Mouse (Mus musculus) gastrocnemius, postnatal 25 days (tissue): ENCODE results near the gene Plxna4. TPM values are rescaled to one million over a fixed set of nuclear protein-coding genes. Genes with fewer than 3 reads are reported as not detected.

Experiments
- DNase-seq: peaks from one replicate; pipeline ENCODE4 v3.0.0; 2022
- total RNA-seq, 2 experiments: library from RNA; stranded (reverse); gene quantifications; 1 replicate in 1 of 2; 2 replicates in 1 of 2; pipeline ENCODE4 v1.2.3; 2021

Plxna4 gene
- total RNA-seq, 2 experiments from 2014 or later, result 3.0 to 4.6 TPM

DNA sequence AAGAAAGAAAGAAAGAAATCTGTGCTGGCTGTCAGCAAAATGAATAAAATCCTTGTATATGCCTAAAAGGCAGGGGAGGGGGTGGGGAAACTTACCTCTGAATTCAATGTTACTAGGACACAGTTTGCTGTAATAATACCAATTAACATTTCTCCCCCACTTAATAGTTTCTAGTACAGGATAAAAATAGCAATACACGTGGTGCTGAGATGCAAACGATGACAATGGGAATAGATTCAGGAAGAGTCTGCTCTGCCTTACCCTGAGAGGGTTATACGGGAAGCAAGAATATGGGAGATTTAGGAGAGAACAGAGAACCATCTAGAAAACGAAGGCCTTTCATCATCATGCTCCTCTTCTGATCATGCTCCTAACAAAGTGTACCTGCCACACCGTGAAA is 115.9 kb downstream of the Plxna4 start:
- DNase-seq, result no peak

DNA sequence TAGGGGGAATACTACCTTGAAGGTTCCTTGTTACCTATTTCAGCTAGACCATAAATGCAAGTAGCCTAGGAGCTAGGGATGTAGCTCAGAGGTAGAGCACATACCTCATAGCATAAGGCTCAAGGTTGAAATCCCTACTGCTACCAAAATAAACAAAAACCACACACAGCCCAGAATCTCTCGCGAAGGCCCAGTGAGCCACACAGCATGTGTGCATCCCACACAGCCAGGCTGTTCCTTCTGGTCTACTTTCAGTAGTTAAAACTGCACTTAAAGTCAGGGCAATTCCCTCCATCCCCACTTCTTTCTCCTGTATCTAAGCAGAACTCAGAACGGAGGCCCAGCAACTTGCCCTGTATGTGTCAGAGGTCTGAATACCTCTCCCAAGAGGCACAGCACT is 116.4 kb downstream of the Plxna4 start:
- DNase-seq, result no peak

- DNase-seq, result no peak
These were observed 118.8 kb downstream of the Plxna4 start for GRCm38 (mm10) chr6:32469196-32469595.

GRCm38 (mm10) chr6:32465129-32465528 is 122.9 kb downstream of the Plxna4 start:
- no peak for DNase-seq

- no peak for DNase-seq
These were observed 123.4 kb downstream of the Plxna4 start for GRCm38 (mm10) chr6:32464637-32465036.

DNA sequence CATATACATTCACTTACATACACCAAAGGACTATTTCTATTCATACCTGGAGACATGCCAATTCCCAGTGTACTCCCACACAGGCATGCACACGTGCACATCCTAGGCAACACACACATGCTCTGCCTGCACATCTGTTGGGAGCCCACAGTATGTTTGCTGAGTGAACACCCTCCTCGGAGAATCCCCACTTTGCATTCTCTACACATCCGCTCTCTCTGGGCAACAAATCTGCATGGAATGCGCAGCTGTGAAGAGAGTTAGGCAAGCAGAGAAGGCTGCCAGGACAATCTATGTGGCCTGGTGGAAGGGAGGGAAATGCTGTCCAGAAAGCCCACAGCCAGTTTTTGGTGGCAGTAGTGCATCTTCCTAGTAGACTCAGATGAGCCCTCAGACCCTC is 123.9 kb downstream of the Plxna4 start:
- peak; percentile 26 for DNase-seq

DNA sequence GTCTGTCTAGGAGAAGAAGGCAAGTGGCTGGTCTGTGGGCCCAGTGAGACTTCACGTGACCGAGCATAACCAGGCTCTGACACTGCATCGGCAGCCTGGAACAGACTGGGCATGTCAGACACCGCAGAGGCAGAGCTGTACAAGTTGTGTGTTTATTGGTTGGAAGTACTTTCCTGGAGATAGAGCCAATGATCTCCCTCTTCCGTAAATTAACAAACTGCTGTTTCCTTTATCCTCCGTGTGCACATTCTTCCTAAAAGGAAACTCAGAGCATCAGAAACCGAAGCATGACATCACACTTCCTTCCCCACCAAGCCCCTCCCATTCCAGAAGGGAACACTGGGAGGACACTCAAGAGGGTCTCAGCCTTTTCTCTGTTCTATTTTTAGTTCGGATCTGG is 127.6 kb downstream of the Plxna4 start:
- peak; percentile 28 for DNase-seq

- no peak for DNase-seq
These were observed 131.4 kb downstream of the Plxna4 start for GRCm38 (mm10) chr6:32456641-32457040.

- no peak for DNase-seq
These were observed 136.1 kb downstream of the Plxna4 start for GRCm38 (mm10) chr6:32451851-32452250.

- no peak for DNase-seq
These were observed 138.6 kb downstream of the Plxna4 start for GRCm38 (mm10) chr6:32449237-32449963.

- no peak for DNase-seq
These were observed 139.2 kb downstream of the Plxna4 start for GRCm38 (mm10) chr6:32448787-32449186.

- DNase-seq, result no peak
These were observed 141.7 kb downstream of the Plxna4 start for GRCm38 (mm10) chr6:32446276-32446675.

GRCm38 (mm10) chr6:32445246-32445645 is 142.7 kb downstream of the Plxna4 start:
- no peak for DNase-seq

DNA sequence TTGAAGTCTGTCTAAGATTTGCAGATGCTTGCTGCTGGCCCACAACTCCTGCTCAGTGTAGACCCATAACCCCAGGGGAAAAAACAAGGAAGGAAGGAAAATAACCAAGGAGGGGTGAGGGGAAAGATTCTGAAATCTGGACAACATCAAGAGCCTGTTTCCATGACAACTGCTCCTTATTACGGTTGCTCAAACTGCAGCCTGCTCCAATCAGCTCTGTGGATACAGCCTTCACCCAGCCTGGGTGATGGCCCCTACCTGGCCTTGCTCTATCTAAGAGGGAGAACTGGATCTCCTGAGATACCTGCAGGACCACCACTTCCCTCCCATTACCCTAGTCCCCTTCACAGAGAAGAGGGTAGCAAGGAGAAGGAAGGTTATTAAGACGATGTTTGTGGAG is 143.6 kb downstream of the Plxna4 start:
- DNase-seq, result no peak

GRCm38 (mm10) chr6:32443679-32444078 is 144.3 kb downstream of the Plxna4 start:
- no peak for DNase-seq

DNA sequence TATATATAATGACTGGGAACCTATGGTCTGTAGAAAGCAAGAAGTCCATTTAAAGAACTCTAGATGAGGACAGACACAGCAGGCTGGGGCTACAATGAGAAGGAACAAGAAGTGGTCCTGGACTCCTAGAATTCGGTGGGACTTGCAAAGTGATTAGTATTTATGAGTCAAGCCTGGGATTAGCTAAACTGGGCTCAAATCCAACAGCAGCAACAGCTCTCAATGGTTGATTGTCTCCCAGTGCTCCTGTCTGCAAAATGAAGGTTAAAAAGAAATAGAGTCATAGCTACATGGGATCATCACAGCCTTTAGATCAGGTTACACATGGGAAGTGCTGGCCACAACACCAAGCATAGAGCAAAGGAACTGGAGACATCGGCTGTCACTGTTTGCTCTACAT is 148.6 kb downstream of the Plxna4 start:
- DNase-seq, result no peak

DNA sequence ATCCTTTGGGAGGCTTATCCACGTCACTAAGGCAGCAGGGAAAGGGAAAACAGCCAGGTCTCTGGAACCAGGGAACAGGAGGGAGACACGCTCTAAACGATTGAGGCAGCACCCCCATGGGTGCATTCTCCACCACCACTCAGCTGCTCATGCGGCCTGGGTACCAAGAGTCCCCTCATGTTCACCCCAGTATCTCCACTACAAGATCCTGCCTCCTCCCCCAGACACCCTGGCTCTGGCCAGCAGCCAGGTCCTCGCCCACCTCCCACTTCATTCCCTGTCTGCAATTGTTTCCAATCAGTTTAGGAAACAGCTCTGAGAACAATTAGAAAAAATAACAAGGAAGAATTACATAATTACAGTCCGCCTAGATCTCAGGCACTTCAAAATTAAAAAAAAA is 150.8 kb downstream of the Plxna4 start:
- DNase-seq, result no peak

DNA sequence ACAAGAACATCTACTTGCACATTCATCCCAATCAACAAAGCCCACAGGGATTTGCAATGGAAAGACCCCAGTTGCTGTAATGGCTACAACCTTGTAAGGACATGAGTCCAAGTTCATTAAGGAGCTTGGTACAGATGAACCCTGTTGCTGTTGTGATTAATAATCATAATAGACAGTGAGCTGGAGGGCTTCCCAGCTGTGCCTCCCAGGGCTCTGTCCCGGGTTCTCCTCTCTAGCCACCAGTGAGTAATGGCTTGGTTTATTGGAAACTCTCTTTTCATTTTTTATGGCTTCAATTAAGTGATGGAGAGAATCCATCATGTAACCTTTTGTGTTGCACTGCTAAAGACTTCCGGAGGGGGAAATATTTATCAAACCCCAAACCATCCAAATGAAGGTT is 164.9 kb downstream of the Plxna4 start:
- no peak for DNase-seq

- no peak for DNase-seq
These were observed 167.4 kb downstream of the Plxna4 start for GRCm38 (mm10) chr6:32420610-32421009.

- DNase-seq, result no peak
These were observed 170.6 kb downstream of the Plxna4 start for GRCm38 (mm10) chr6:32417351-32417750.

GRCm38 (mm10) chr6:32411325-32411724 is 176.7 kb downstream of the Plxna4 start:
- DNase-seq, result no peak

GRCm38 (mm10) chr6:32409625-32410024 is 178.4 kb downstream of the Plxna4 start:
- no peak for DNase-seq

DNA sequence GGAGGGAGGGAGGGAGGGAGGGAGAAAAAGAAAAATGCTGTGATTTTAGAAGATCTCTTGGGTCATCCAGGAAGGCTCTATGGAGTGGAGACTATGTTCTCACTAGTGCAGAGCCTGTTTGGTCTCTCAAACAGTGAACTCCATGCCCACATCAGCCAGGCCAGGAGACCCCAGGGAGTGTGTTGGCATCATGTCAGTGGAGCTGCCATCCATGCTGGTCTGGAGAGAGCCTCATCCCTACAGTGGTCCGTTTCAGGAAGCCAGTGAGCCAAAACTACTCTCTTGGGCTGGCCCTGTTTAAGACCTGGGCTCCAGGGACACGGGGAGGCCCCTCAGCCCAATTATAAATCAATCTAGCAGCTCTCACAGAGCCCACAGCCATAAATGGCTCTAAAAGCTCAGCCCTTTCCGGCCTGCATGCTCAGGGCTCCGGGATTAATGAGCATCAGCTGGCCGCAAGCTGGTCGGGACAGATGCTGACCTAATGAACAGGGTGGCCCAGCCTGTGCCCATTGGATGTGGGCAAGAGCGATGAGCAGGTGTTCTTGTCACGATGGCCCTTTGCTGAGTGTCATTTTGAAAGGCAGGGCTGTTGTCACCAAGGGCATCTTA is 180.3 kb downstream of the Plxna4 start:
- no peak for DNase-seq
